Mouse (Mus musculus) hindbrain, embryonic 14.5 days (tissue): ENCODE results near the gene Olfr960. TPM values are rescaled to one million over a fixed set of nuclear protein-coding genes. Genes with fewer than 3 reads are reported as not detected.

Experiments used
- ATAC-seq: fragments of 200-750 bp; cut with Nextera tagmentation; 2 replicates; pipeline ENCODE4 v1.8.0; 2017; ENCODE audit warnings: moderate number of reproducible peaks, mild to moderate bottlenecking, moderate TSS enrichment, moderate library complexity; ENCODE audit not compliant: low FRiP score
- DNase-seq: peaks from one replicate; pipeline ENCODE4 v3.0.0-alpha.2; 2015; ENCODE audit warnings: low spot score
- H3K27ac ChIP-seq: fragments of 300-500 bp; sonication (generic); 2 replicates; pipeline ENCODE4 v1.5.1; 2014; ENCODE audit warnings: mild to moderate bottlenecking, moderate library complexity
- H3K27me3 ChIP-seq: fragments of 300-500 bp; sonication (generic); 2 replicates; pipeline ENCODE4 v1.6.1; 2014; ENCODE audit warnings: mild to moderate bottlenecking, low read length, mixed read lengths; ENCODE audit not compliant: control insufficient read depth, insufficient read depth
- H3K36me3 ChIP-seq: fragments of 300-500 bp; sonication (generic); replicated peaks from 2 replicates; pipeline ENCODE4 v1.6.1; 2014; ENCODE audit not compliant: control insufficient read depth, insufficient read depth
- H3K4me1 ChIP-seq: fragments of 300-500 bp; sonication (generic); replicated peaks from 2 replicates; pipeline ENCODE4 v1.6.1; 2014; ENCODE audit warnings: antibody characterized with exemption, low read length, mixed read lengths; ENCODE audit not compliant: control insufficient read depth, insufficient read depth
- H3K4me2 ChIP-seq: fragments of 300-500 bp; sonication (generic); replicated peaks from 2 replicates; pipeline ENCODE4 v1.6.1; 2014; ENCODE audit warnings: mild to moderate bottlenecking, moderate library complexity
- H3K4me3 ChIP-seq: fragments of 300-500 bp; sonication (generic); replicated peaks from 2 replicates; pipeline ENCODE4 v1.5.1; 2014; ENCODE audit warnings: mild to moderate bottlenecking, low read length
- H3K9ac ChIP-seq: fragments of 300-500 bp; sonication (generic); 2 replicates; pipeline ENCODE4 v1.6.1; 2014
- H3K9me3 ChIP-seq: fragments of 300-500 bp; sonication (generic); 2 replicates; pipeline ENCODE4 v1.6.1; 2016; ENCODE audit warnings: low read length; ENCODE audit not compliant: control insufficient read depth
- WGBS: fragments of 180-500 bp; shearing (Covaris S2); extraction: QIAGEN DNeasy Blood & Tissue Kit; methylation state at CpG from one replicate; pipeline ENCODE4 v1.1.7; 2014; 5-methylcytosine and 5-hydroxymethylcytosine counted together
- polyA plus RNA-seq: library from polyadenylated mRNA; unstranded; fragments of >200 nt; fragmentation: Nextera tagmentation; extraction: Ambion mirVana; gene quantifications from 2 replicates; pipeline ENCODE4 v1.2.1, GENCODE M21; 2014

Olfr960 gene
- polyA plus RNA-seq: not detected in 2 replicates

DNA sequence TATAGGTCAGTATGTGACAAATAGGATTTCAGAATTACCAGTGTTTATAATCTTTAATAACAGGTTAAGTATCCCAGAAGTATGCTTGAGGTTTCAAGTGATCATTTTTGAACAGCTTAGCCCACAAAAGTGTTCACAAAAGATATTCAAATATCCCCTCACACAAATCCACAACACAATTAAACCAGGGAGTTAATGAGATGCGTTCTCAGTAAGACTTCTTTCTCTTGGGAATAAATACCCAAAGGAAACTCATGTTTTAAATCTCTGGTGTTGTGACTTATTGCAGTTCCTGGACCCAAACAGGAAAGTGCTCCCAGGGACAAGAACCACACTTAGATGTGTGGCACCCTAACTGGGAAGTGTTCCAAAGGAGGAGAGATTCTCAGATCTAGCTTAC is at the start of gene Olfr960:
TSS of gene Olfr960 (plus strand) at position 301 of the 400 bp plus-strand sequence.
- H3K4me2 ChIP-seq: no peak within 1 kb of the TSS
- 78% methylated on average over 1 of the region's 1 CpGs for WGBS
- no peaks in the 10 kb centered on the region for H3K27me3 ChIP-seq
- H3K27ac ChIP-seq: no peak within 1 kb of the TSS
- H3K4me1 ChIP-seq: no peaks in the 10 kb centered on the region
- H3K9me3 ChIP-seq: no peaks in the 10 kb centered on the region
- no peaks in the 10 kb centered on the region for H3K36me3 ChIP-seq
- no peak within 1 kb of the TSS for H3K4me3 ChIP-seq
- ATAC-seq (no peak), DNase-seq (no peak)
- no peak within 1 kb of the TSS for H3K9ac ChIP-seq

DNA sequence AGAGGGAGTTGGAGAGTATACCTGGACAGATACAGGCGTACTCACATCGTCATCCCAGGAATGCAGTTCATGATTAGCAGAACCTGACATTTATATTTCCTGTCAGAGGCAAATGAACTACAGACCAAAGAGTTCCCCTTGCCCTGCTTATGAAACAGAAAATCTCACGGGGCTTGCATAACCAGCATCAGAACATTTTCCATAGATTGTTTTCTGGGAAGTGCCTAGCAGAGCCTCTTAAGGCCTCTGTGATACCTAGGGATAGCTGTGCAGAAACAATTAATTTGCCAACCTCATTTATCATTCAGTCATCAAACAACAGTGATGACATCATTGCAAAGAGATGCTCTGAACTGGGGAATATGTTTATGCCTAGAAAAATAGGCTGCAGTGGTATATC is 45.7 kb upstream of the Olfr960 start, which contains the start of gene Olfr959:
TSS of gene Olfr959 (minus strand) at position 101 of the 400 bp plus-strand sequence.
- H3K4me1 ChIP-seq: no peaks in the 10 kb centered on the region
- H3K9me3 ChIP-seq: no peaks in the 10 kb centered on the region
- DNase-seq (no peak), ATAC-seq (no peak)
- no peak within 1 kb of the TSS for H3K9ac ChIP-seq
- H3K27ac ChIP-seq: no peak within 1 kb of the TSS
- H3K4me2 ChIP-seq: no peak within 1 kb of the TSS
- 86% methylated on average over 3 of the region's 3 CpGs for WGBS
- no peak within 1 kb of the TSS for H3K4me3 ChIP-seq
- no peaks in the 10 kb centered on the region for H3K27me3 ChIP-seq
- H3K36me3 ChIP-seq: no peaks in the 10 kb centered on the region

DNA sequence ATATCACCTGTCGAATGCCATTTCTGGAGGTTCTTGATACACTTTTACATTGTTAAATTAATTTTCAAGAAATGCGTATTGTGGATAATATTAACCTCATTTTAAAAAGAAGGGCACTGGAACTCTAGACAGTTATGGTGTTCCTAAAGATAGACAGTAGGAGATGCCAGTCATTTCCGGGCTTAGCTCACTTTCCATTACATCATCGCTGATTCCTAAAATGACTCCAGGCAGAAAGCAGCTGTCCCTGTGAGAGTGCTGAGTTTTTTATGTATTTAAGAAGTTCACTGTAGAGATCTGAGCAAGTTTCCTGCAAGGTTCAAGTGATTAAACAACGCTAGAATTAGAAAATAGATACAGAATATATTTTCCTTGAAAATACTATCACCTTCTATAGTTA is 44.1 kb upstream of the Olfr960 start:
- H3K27ac ChIP-seq: no peak overlapping the region
- H3K9me3 ChIP-seq: no peaks in the 10 kb centered on the region
- WGBS: 94% methylated on average over 5 of the region's 5 CpGs
- H3K9ac ChIP-seq: no peak overlapping the region
- ATAC-seq (no peak), DNase-seq (no peak)
- no peaks in the 10 kb centered on the region for H3K36me3 ChIP-seq
- no peaks in the 10 kb centered on the region for H3K27me3 ChIP-seq
- H3K4me1 ChIP-seq: no peaks in the 10 kb centered on the region
- H3K4me3 ChIP-seq: no peak overlapping the region
- no peak overlapping the region for H3K4me2 ChIP-seq

DNA sequence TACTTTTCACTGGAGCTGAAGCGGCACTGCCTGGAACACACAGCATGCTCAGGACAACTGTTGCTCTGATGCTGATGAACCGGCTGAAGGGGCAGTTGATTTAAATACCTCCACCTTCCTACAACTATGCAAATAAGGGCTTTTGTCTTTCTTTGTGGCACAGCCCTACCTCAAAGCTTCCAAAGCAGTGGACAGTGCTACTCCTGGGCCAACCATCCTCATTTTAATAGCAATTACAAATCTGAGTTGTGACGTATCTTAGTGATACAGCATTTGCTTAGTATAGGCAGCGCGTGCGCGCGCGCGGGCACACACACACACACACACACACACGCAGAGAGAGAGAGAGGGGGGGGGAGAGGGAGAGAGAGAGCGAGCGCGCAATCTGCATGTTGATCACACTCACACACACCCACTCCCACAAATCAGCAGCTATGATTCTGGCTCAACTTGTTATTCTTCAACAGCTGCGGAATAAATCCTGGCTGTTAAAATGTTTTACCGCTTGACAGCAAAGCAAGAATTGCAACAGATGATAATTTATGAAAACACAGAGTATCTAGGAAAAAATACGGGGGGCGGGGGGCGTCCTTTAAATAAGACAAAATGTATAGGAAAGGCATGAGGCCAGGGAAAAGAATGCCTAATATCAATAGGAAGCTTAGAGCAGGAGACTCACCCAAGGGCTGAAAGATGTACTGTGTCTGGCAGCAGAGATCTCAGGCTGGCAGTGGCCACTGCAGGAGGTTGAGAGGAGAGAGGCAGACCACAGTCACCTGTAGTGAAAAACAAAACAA is 18.4 kb upstream of the Olfr960 start:
- Histone ChIP-seq H3K9me3 (no peaks in the 10 kb centered on the region), H3K4me1 (peaks cover 5% of the 10 kb centered on the region), H3K4me3 (peak overlapping the region; percentile 36), H3K9ac (peak overlapping the region; percentile 54), H3K27me3 (0 out of 2 replicates have a peak, but pooled peaks cover 6% of the 10 kb centered on the region), H3K36me3 (peaks cover 2% of the 10 kb centered on the region; the same call in 1 of the 2 replicates), H3K27ac (peak overlapping the region; percentile 47), H3K4me2 (peak overlapping the region; percentile 87)
- under 1% methylated on average over 19 of the region's 19 CpGs for WGBS
- DNase-seq (peak; percentile 76), ATAC-seq (peak; percentile 94)

GRCm38 (mm10) chr9:39603333-39603845 is 17.8 kb upstream of the Olfr960 start:
- WGBS: under 1% methylated on average over 9 of the region's 9 CpGs
- peak; percentile 51; the same call in 1 of the 2 replicates for ATAC-seq

GRCm38 (mm10) chr9:39603999-39604453 is 17.1 kb upstream of the Olfr960 start, which contains the start of gene AW551984:
Gene AW551984 (minus strand): TSS chr9:39604403.
- Histone ChIP-seq H3K9ac (peak within 1 kb of the TSS; percentile 56), H3K4me2 (peak within 1 kb of the TSS; percentile 87), H3K27ac (peak within 1 kb of the TSS; percentile 47; the same call in 1 of the 2 replicates), H3K4me1 (peaks cover 5% of the 10 kb centered on the region), H3K27me3 (0 out of 2 replicates have a peak, but pooled peaks cover 6% of the 10 kb centered on the region), H3K36me3 (no peaks in the 10 kb centered on the region), H3K4me3 (peak within 1 kb of the TSS; percentile 36), H3K9me3 (no peaks in the 10 kb centered on the region)
- 0% methylated on average over 8 of the region's 8 CpGs for WGBS
- peak; percentile 40 for DNase-seq
- ATAC-seq: peak; percentile 39; the same call in 1 of the 2 replicates

More at GRCm38 (mm10) chr9:39603333-39603845, 17.8 kb upstream of the Olfr960 start:
- Histone ChIP-seq H3K36me3 (no peaks in the 10 kb centered on the region; the same call in 1 of the 2 replicates), H3K9ac (peak overlapping the region; percentile 54), H3K27ac (peak overlapping the region; percentile 47; the same call in 1 of the 2 replicates), H3K9me3 (no peaks in the 10 kb centered on the region), H3K4me1 (peaks cover 5% of the 10 kb centered on the region), H3K27me3 (0 out of 2 replicates have a peak, but pooled peaks cover 6% of the 10 kb centered on the region), H3K4me3 (peak overlapping the region; percentile 36), H3K4me2 (peak overlapping the region; percentile 87)
- DNase-seq: peak; percentile 42

DNA sequence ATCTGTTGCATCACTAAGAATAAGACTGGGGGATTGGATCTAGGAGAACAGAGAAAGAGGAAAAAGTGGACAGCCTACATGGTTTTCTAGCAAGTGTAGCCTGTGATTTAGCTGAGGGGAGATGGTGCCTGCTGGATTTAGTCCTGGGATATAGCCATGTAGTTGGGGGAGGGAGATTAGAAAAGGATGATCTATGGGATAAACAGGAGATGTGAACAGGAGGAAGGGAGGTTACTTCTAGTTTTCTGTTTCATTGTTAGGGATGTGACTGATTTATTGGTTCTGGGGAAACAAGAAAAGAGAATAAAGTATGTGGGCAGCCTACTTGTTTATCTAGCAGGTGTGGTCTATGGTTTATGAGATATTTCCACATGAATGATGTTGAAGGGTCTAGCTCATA is 12.7 kb upstream of the Olfr960 start:
- no peaks in the 10 kb centered on the region for H3K9me3 ChIP-seq
- H3K4me3 ChIP-seq: no peak overlapping the region
- peaks cover 5% of the 10 kb centered on the region for H3K4me1 ChIP-seq
- no peaks in the 10 kb centered on the region for H3K36me3 ChIP-seq
- no peak overlapping the region for H3K27ac ChIP-seq
- DNase-seq (no peak), ATAC-seq (no peak)
- no peak overlapping the region for H3K4me2 ChIP-seq
- H3K9ac ChIP-seq: no peak overlapping the region
- 0 out of 2 replicates have a peak, but pooled peaks cover 6% of the 10 kb centered on the region for H3K27me3 ChIP-seq

DNA sequence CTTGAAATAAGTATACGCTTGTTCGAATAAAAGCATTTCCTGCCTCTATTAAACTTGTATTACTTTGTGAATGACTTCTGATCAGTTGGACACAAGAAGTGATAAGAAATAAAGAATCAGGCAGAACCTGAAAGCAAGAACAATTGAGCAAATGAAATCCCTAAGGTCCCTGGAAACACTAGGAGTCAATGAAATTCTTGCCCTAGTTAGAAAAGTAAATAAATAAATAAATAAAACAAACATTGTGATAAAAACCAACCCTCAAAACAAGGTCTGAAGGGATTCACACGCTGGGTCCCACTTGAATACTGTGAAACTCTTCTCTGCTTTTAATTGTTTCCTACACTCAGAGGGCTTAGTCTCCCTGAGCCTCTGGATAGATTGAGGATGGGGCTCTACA is 10.8 kb upstream of the Olfr960 start, which contains the start of gene Olfr148:
TSS of gene Olfr148 (plus strand) at position 301 of the 400 bp plus-strand sequence.
- Histone ChIP-seq H3K27me3 (0 out of 2 replicates have a peak, but pooled peaks cover 6% of the 10 kb centered on the region), H3K9ac (no peak within 1 kb of the TSS), H3K4me2 (no peak within 1 kb of the TSS), H3K4me3 (no peak within 1 kb of the TSS), H3K9me3 (no peaks in the 10 kb centered on the region), H3K4me1 (no peaks in the 10 kb centered on the region), H3K36me3 (no peaks in the 10 kb centered on the region), H3K27ac (no peak within 1 kb of the TSS)
- 72% methylated on average over 3 of the region's 3 CpGs for WGBS
- no peak for ATAC-seq
- DNase-seq: no peak

DNA sequence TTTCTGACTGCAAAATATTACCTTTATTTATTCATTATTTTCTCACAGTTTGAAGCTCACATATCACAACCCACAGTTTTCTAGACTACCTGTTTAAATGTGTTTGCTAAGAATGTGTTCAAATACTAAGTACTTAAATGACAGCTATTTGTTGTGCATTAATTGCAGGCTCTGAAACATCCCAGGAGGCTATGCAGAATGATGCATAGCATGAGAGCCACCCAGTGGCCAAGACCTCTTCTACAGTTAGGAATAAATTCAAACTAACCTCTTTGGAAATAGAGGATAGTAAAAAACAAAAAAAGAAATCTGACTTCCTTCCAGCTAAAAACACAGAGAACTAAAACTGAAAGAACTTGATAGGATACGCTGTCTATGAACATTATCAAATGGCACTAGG is 9.2 kb upstream of the Olfr960 start:
- peak; percentile 74 for DNase-seq
- H3K4me1 ChIP-seq: no peaks in the 10 kb centered on the region
- no peak overlapping the region for H3K4me2 ChIP-seq
- no peaks in the 10 kb centered on the region for H3K9me3 ChIP-seq
- no peaks in the 10 kb centered on the region for H3K36me3 ChIP-seq
- H3K27me3 ChIP-seq: no peaks in the 10 kb centered on the region
- 67% methylated on average over 1 of the region's 1 CpGs for WGBS
- H3K27ac ChIP-seq: no peak overlapping the region
- H3K9ac ChIP-seq: no peak overlapping the region
- no peak overlapping the region for H3K4me3 ChIP-seq
- no peak for ATAC-seq
